Mouse (Mus musculus) duodenum, adult 2 months (tissue): Measurements from ENCODE around the gene Necab2. TPM values are rescaled to one million over a fixed set of nuclear protein-coding genes. Genes with fewer than 3 reads are reported as not detected.

ENCODE experiments used
- polyA plus RNA-seq: library from polyadenylated mRNA; depleted of rRNA; stranded (reverse); fragments of >200 nt; gene quantifications from 2 replicates; pipeline ENCODE4 v1.2.3, GENCODE M21; 2012; ENCODE audit warnings: low replicate concordance; rRNA removed

Gene Necab2
- 0.69 and 0.84 TPM in 2 replicates for polyA plus RNA-seq

DNA sequence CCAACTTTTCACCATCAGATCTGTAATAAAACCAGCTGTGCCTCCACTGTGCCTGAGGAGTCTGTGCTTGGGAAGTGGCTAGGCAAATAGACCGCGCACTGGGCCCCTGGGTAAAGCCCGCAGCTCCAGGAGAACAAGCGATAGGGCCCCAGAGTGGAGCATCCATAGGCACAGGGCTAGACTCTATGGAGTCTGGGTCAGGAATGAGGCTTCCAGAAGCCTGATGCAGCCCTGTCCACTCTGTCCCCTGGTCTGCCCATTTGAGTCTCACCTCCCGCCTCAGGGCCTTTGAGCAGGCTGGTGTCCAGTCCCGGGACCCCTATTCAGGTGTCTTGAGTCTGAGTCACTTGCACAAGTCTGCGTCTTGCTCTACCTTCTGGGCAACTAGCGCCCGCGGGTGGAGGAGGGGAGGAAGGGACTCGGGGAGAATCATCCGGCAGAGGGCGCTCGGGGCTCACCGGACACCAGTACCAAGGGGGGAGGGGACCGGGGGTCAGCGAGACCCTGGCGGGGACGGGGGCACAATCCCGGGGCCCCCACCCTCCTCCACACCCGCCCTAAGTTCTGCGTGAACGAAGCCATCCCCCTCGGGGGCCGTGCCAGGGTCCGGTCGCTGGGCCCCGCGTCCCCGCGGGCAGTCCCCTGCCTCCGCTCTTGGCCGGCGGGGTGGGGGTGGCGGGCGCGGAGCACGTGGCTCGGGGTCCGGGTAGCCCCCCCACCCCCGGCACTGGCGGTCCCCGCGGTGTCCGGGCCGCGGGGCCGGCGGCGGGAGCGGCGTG, at the start of gene Necab2:
Gene Necab2 (plus strand): TSS at position 509 of the 779 bp plus-strand sequence.

DNA sequence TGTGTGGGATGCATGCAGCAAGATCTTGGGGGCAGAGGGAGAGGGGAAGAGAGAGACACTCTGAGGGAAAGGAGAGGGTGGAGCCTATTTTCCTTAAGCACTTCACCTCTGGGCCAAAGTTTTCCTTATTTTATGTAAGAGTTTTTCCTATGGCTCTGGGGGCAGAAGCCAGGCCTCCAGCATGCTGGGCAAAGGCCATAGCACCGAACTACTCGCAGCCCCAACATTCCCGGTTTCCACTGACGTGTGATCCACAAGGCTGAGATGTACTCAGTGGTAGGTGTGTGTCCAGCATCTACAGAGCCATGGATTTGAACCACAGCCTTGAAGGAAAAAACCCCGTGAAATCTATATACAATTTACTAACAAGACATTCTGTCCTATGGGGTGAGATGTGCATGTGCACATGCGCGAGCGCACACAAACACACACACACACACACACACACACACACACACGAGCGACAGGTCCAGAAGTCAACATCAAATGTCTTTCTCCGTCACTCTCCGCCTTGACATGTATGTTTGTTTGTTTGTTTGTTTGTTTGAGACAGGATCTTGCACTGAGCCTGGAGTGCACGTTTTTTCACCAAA, 12.8 kb upstream of the Necab2 start, which contains the start of gene Osgin1:
Gene Osgin1 (plus strand): TSS at position 543 of the 593 bp plus-strand sequence.

DNA sequence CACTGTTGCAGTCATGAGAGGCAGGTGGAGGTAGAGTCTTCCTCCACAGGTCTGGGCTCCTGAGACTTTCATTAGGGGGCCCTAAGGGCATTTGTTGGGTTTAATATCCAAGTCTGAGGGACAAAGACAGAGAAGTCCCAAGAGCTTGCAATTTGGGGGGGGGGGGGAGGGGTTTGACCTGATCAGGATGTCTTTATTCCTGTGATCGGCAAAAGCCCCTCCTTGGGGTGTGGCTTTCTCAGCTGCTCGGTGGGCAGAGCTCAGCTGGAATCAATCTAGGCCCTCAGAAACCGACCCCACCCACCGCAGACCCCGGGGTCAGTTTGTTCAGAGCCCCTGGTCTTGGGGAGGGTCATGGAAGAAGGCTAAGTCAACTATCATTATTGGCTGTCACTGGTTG, 55.1 kb downstream of the Necab2 start, which contains the start of gene Slc38a8:
Gene Slc38a8 (minus strand): TSS at position 101 of the 400 bp plus-strand sequence.

Other genes with a start within 250 kb of the Necab2 start
- 21.4 and 38.2 TPM in 2 replicates for gene Hsbp1, start 102.2 kb upstream of the Necab2 start, polyA plus RNA-seq
- 57.8 and 85.0 TPM in 2 replicates for gene Mlycd, start 51.8 kb upstream of the Necab2 start, polyA plus RNA-seq
- gene Osgin1, start 12.6 kb upstream of the Necab2 start, polyA plus RNA-seq, result 92.1 and 231 TPM in 2 replicates
- 0.19 and 0.75 TPM in 2 replicates for gene Slc38a8, start 55.0 kb downstream of the Necab2 start, polyA plus RNA-seq
- 38.5 and 43.8 TPM in 2 replicates for gene Mbtps1, start 112.0 kb downstream of the Necab2 start, polyA plus RNA-seq
- gene Hsdl1, start 128.5 kb downstream of the Necab2 start, polyA plus RNA-seq, result 13.1 and 14.8 TPM in 2 replicates
- gene Dnaaf1, start 128.5 kb downstream of the Necab2 start, polyA plus RNA-seq, result 6.3 and 13.3 TPM in 2 replicates
- 19.7 and 22.9 TPM in 2 replicates for gene Taf1c, start 158.5 kb downstream of the Necab2 start, polyA plus RNA-seq
- 0.44 and 4.5 TPM in 2 replicates for gene Adad2, start 166.0 kb downstream of the Necab2 start, polyA plus RNA-seq
- gene Kcng4, start 189.0 kb downstream of the Necab2 start, polyA plus RNA-seq, result 0.56 and 0.74 TPM in 2 replicates
- 26.9 and 27.6 TPM in 2 replicates for gene Wfdc1, start 219.6 kb downstream of the Necab2 start, polyA plus RNA-seq